Mouse (Mus musculus) hindbrain, embryonic 14.5 days (tissue): ENCODE measurements around the gene Zc3hav1l. TPM values are rescaled to one million over a fixed set of nuclear protein-coding genes. Genes with fewer than 3 reads are reported as not detected.
A peak's percentile ranks its signal among the peaks of the same experiment; 100 is the strongest.

Experiments
- ATAC-seq: fragments of 200-750 bp; cut with Nextera tagmentation; 2 replicates; pipeline ENCODE4 v1.8.0; 2017; ENCODE audit warnings: moderate number of reproducible peaks, mild to moderate bottlenecking, moderate TSS enrichment, moderate library complexity; ENCODE audit not compliant: low FRiP score
- DNase-seq: peaks from one replicate; pipeline ENCODE4 v3.0.0-alpha.2; 2015; ENCODE audit warnings: low spot score
- H3K27ac ChIP-seq: fragments of 300-500 bp; sonication (generic); 2 replicates; pipeline ENCODE4 v1.5.1; 2014; ENCODE audit warnings: mild to moderate bottlenecking, moderate library complexity
- H3K27me3 ChIP-seq: fragments of 300-500 bp; sonication (generic); 2 replicates; pipeline ENCODE4 v1.6.1; 2014; ENCODE audit warnings: mild to moderate bottlenecking, low read length, mixed read lengths; ENCODE audit not compliant: control insufficient read depth, insufficient read depth
- H3K36me3 ChIP-seq: fragments of 300-500 bp; sonication (generic); replicated peaks from 2 replicates; pipeline ENCODE4 v1.6.1; 2014; ENCODE audit not compliant: control insufficient read depth, insufficient read depth
- H3K4me1 ChIP-seq: fragments of 300-500 bp; sonication (generic); replicated peaks from 2 replicates; pipeline ENCODE4 v1.6.1; 2014; ENCODE audit warnings: antibody characterized with exemption, low read length, mixed read lengths; ENCODE audit not compliant: control insufficient read depth, insufficient read depth
- H3K4me2 ChIP-seq: fragments of 300-500 bp; sonication (generic); replicated peaks from 2 replicates; pipeline ENCODE4 v1.6.1; 2014; ENCODE audit warnings: mild to moderate bottlenecking, moderate library complexity
- H3K4me3 ChIP-seq: fragments of 300-500 bp; sonication (generic); replicated peaks from 2 replicates; pipeline ENCODE4 v1.5.1; 2014; ENCODE audit warnings: mild to moderate bottlenecking, low read length
- H3K9ac ChIP-seq: fragments of 300-500 bp; sonication (generic); 2 replicates; pipeline ENCODE4 v1.6.1; 2014
- H3K9me3 ChIP-seq: fragments of 300-500 bp; sonication (generic); 2 replicates; pipeline ENCODE4 v1.6.1; 2016; ENCODE audit warnings: low read length; ENCODE audit not compliant: control insufficient read depth
- WGBS: fragments of 180-500 bp; shearing (Covaris S2); extraction: QIAGEN DNeasy Blood & Tissue Kit; methylation state at CpG from one replicate; pipeline ENCODE4 v1.1.7; 2014; 5-methylcytosine and 5-hydroxymethylcytosine counted together
- polyA plus RNA-seq: library from polyadenylated mRNA; unstranded; fragments of >200 nt; fragmentation: Nextera tagmentation; extraction: Ambion mirVana; gene quantifications from 2 replicates; pipeline ENCODE4 v1.2.1, GENCODE M21; 2014

Zc3hav1l gene
- polyA plus RNA-seq, 1 experiment from 2014 or later, result 9.3 TPM

DNA sequence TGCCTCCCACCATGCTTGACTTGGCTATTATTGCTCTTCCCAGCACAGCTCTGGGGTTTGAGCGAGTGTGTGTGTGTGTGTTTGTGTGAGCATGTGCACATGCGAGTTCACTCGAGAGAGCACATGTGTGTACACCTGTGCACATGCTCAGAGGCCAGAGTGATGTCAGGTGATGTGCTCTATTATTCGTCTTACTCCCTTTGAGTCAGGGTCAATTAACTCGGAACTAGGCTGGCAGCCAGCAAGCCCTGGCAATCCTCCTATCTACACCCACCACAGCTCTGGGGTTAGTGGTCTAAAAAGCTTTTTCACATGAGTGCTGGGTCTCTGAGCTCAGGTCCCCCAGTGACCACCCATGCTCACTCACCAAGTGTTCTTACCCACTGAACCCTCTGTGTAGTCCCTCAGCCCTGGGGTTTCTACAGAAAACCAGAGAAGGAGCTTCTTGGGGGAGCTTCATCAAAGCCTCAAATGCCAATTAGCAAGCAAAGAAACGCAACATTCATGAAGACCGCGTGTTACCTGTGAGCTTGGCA lies 56.7 kb downstream of the Zc3hav1l start:
- no peaks in the 10 kb centered on the region for H3K27me3 ChIP-seq
- no peak overlapping the region for H3K4me3 ChIP-seq
- DNase-seq (no peak), ATAC-seq (no peak)
- H3K9me3 ChIP-seq, result no peaks in the 10 kb centered on the region
- H3K36me3 ChIP-seq, result no peaks in the 10 kb centered on the region
- H3K9ac ChIP-seq, result no peak overlapping the region
- H3K4me1 ChIP-seq, result peaks cover 17% of the 10 kb centered on the region
- no peak overlapping the region for H3K27ac ChIP-seq
- no peak overlapping the region for H3K4me2 ChIP-seq
- 65% methylated on average over 8 of the region's 8 CpGs for WGBS

DNA sequence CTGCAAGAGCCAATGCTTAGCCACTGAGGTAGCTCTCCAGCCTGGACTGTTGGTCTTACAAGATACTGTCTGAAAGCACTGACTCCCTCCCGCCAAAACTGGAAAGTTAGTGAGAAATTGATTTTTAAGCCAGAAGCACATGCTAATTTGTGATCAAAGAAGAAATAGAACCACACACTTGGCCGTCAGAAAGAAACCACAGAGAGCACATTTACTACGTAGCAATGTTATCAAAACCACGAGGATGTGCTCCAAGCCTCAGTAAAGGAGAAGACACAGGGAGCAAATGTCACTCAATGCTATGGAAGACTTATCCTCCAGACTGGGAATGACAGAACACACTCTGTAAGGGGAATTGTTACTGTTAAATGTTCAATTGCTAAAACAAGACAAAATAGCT lies 57.6 kb downstream of the Zc3hav1l start:
- peaks cover 17% of the 10 kb centered on the region for H3K4me1 ChIP-seq
- no peak overlapping the region for H3K4me2 ChIP-seq
- ATAC-seq (no peak), DNase-seq (no peak)
- no peaks in the 10 kb centered on the region for H3K27me3 ChIP-seq
- H3K9me3 ChIP-seq, result no peaks in the 10 kb centered on the region
- 90% methylated on average over 4 of the region's 4 CpGs for WGBS
- H3K36me3 ChIP-seq, result no peaks in the 10 kb centered on the region
- no peak overlapping the region for H3K4me3 ChIP-seq
- H3K9ac ChIP-seq, result no peak overlapping the region
- H3K27ac ChIP-seq, result no peak overlapping the region

DNA sequence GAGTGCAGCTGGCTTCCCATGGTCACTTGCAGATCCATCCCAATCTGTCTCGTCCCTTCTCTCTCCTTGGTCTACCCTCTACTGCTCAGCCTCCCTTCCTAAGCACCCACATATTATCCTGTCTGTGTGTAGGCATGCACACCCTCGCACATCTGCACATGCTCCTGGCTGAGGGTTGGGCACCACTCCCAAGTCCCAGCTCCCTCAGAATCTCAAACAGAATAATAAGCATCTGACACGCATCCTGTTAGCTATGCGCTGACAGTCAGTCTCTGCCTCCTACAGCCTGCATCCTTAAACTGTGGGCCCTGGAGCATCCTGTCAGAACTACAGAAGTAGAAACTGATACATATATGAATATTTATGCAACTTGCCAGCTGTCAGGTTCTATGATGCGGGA lies 58.4 kb downstream of the Zc3hav1l start:
- H3K27ac ChIP-seq, result no peak overlapping the region
- no peak for DNase-seq
- 74% methylated on average over 5 of the region's 5 CpGs for WGBS

DNA sequence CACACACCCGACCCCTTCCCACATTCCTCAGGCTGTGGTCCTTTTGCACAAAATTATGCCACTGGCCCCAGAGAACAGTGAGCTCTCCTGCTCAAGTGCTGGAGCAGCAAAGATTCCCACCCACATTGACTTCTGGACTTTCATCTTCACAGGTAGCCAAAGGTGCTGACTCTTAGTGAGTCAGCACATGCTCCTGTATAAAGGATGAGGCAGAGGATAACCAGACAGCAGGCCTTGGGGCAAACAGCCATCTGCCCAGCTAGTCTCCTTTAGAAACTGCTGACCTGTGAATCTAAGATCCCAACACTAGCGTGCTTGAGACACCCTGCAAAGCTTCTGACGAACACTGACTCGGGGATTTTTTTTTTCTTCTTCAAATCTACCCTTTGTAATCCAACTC lies 60.7 kb downstream of the Zc3hav1l start:
- H3K27me3 ChIP-seq, result no peaks in the 10 kb centered on the region
- no peak for ATAC-seq

More for the DNA sequence above, 58.4 kb downstream of the Zc3hav1l start:
- Histone ChIP-seq H3K9me3 (no peaks in the 10 kb centered on the region), H3K4me2 (no peak overlapping the region), H3K27me3 (no peaks in the 10 kb centered on the region), H3K4me3 (no peak overlapping the region), H3K36me3 (no peaks in the 10 kb centered on the region), H3K9ac (no peak overlapping the region), H3K4me1 (peaks cover 17% of the 10 kb centered on the region)
- 0 out of 2 replicates have a peak, but pooled peaks have one; percentile 24 for ATAC-seq

More for the DNA sequence above, 60.7 kb downstream of the Zc3hav1l start:
- WGBS, result 72% methylated on average over 4 of the region's 4 CpGs
- Histone ChIP-seq H3K4me1 (peaks cover 12% of the 10 kb centered on the region), H3K36me3 (no peaks in the 10 kb centered on the region), H3K9me3 (no peaks in the 10 kb centered on the region), H3K4me2 (no peak overlapping the region), H3K27ac (no peak overlapping the region), H3K4me3 (no peak overlapping the region), H3K9ac (no peak overlapping the region)
- DNase-seq, result no peak

Other genes with a start within 250 kb of the Zc3hav1l start
- gene Tmem213, start 190.0 kb downstream of the Zc3hav1l start, polyA plus RNA-seq, result not detected in 2 replicates
- gene Atp6v0a4, start 174.7 kb downstream of the Zc3hav1l start, polyA plus RNA-seq, result 0.09 and 0.26 TPM in 2 replicates
- 18.8 and 19.0 TPM in 2 replicates for gene D630045J12Rik, start 45.2 kb downstream of the Zc3hav1l start, polyA plus RNA-seq
- gene Zc3hav1, start 55.3 kb upstream of the Zc3hav1l start, polyA plus RNA-seq, result 0.98 and 1.5 TPM in 2 replicates
- 4.1 and 5.9 TPM in 2 replicates for gene Ttc26, start 82.2 kb upstream of the Zc3hav1l start, polyA plus RNA-seq
- 16.3 and 21.3 TPM in 2 replicates for gene Ubn2, start 134.7 kb upstream of the Zc3hav1l start, polyA plus RNA-seq
- gene Fmc1, start 234.2 kb upstream of the Zc3hav1l start, polyA plus RNA-seq, result 195 and 213 TPM in 2 replicates